28 mouse cellular contexts compared by ENCODE assay signal in the genomic region with DNA sequence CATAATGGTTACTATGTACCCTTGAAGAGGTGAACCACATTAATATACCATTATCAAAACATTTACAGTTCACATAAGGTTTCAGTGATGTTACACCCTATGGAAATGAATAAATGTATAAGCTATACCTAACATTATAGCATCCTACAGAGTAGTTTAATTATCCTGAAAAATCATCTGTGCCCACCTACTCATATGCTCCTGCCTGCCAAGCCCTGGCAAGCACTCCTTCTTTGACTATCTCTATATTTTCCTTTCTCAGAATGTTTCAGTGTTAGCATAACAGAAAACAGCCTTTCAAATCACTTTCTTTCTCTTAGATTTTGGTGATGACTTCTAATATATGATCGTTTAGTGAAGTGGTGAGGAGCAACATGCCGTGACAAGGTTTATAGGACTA.
DNase-seq lines count a peak whose midpoint lies in the region; ATAC-seq lines count a peak whose summit lies in the region.
"Had no signal": no experiment of that assay in that cellular context is flagged by ENCODE, and none has a peak within 500 bp of the region (broad histone marks: within the 10 kb centered on the region; RNA-seq: fewer than 3 reads in every experiment).

No protein-coding gene starts in this region.

- H3K4me3 ChIP-seq in embryonic facial prominence, embryonic 10.5 days = no peak overlapping the region
- H3K4me3 ChIP-seq: embryonic facial prominence, embryonic 13.5 days; embryonic facial prominence, embryonic 15.5 days; erythroblast, embryonic 14.5 days; forebrain, embryonic 10.5 days; forebrain, embryonic 12.5 days had no signal

- H3K36me3 ChIP-seq in embryonic facial prominence, embryonic 10.5 days (replicated peaks) = no peaks in the 10 kb centered on the region
- H3K36me3 ChIP-seq: embryonic facial prominence, embryonic 13.5 days; embryonic facial prominence, embryonic 15.5 days; forebrain, embryonic 10.5 days; forebrain, embryonic 12.5 days; G1E had no signal

- no peak for DNase-seq in frontal cortex, postnatal 25 days (ENCODE audit: low spot score in 2 of 2)
- peak; percentile 43 for DNase-seq in brain, adult 2 months (ENCODE audit: low read depth, low spot score)
- DNase-seq in right cerebral cortex, postnatal 14 days = peak; percentile 8
- DNase-seq in telencephalon, adult 2 months (ENCODE audit: low read depth, low spot score) = peak; percentile 38
- DNase-seq in embryonic facial prominence, embryonic 10.5 days (ENCODE audit: low spot score) = no peak
- no peak for DNase-seq in natural killer cell, adult 2 months (ENCODE audit: low spot score in 2 of 2)
- DNase-seq: adrenal gland, adult 8-10 months; adrenal gland, postnatal 14 days; adrenal gland, postnatal 36 days; B cell, adult 2 months; cerebellum, adult 11-12 months; cerebellum, adult 2 months; cerebellum, adult 9-10 months; cerebellum, postnatal 10 days; cerebellum, postnatal 25 days had no signal

- H3K4me1 ChIP-seq in embryonic facial prominence, embryonic 10.5 days = no peaks in the 10 kb centered on the region
- H3K4me1 ChIP-seq: embryonic facial prominence, embryonic 13.5 days; embryonic facial prominence, embryonic 15.5 days; forebrain, embryonic 10.5 days; forebrain, embryonic 12.5 days had no signal

- no peaks in the 10 kb centered on the region for H3K27me3 ChIP-seq in embryonic facial prominence, embryonic 10.5 days (replicated peaks; ENCODE audit: low read depth, poor library complexity, severe bottlenecking)
- H3K27me3 ChIP-seq: CH12.LX; embryonic facial prominence, embryonic 13.5 days; embryonic facial prominence, embryonic 15.5 days; forebrain, embryonic 12.5 days; Patski had no signal

- 93% methylated on average over 2 of the region's 2 CpGs for WGBS in embryonic facial prominence, embryonic 10.5 days

- ATAC-seq in frontal cortex, adult (ENCODE audit: low TSS enrichment) = peak; percentile 93
- ATAC-seq: activated CD4-positive, CD25-positive, alpha-beta regulatory T cell, adult 4 months; CD4-positive, CD25-positive, alpha-beta regulatory T cell, adult 4 months; forebrain, embryonic 14.5 days; forebrain, embryonic 16.5 days; Patski had no signal

- H3K27ac ChIP-seq in embryonic facial prominence, embryonic 10.5 days (replicated peaks) = no peak overlapping the region
- H3K27ac ChIP-seq: embryonic facial prominence, embryonic 13.5 days; embryonic facial prominence, embryonic 15.5 days; forebrain, embryonic 10.5 days; forebrain, embryonic 12.5 days had no signal

- no peaks in the 10 kb centered on the region for H3K9me3 ChIP-seq in embryonic facial prominence, embryonic 10.5 days
- H3K9me3 ChIP-seq: embryonic facial prominence, embryonic 13.5 days; embryonic facial prominence, embryonic 15.5 days; forebrain, embryonic 10.5 days; forebrain, embryonic 12.5 days; G1E had no signal

Comparison
In these comparisons a context has a peak if more than half of its experiments do, and no peak if none do; other contexts are left out.
1. DNase-seq: peak in brain, adult 2 months (single experiment), right cerebral cortex, postnatal 14 days (single experiment) and telencephalon, adult 2 months (single experiment); none in frontal cortex, postnatal 25 days (0 of 2), embryonic facial prominence, embryonic 10.5 days (single experiment) and natural killer cell, adult 2 months (0 of 2).